Mouse (Mus musculus) brain, embryonic 14.5 days (tissue): ENCODE results near the gene Tet2.

ENCODE experiments used
- CTCF ChIP-seq: fragments of 200-500 bp; IDR thresholded peaks from 2 replicates; pipeline ENCODE4 v1.5.1; 2012; ENCODE audit warnings: inconsistent platforms, mild to moderate bottlenecking, moderate library complexity, borderline replicate concordance; ENCODE audit not compliant: insufficient read depth, insufficient read length; ENCODE audit errors: extremely low read depth
- POLR2A ChIP-seq: fragments of 200-500 bp; IDR thresholded peaks from 2 replicates; pipeline ENCODE4 v1.6.1; 2012; ENCODE audit warnings: mild to moderate bottlenecking, inconsistent platforms, borderline replicate concordance; ENCODE audit not compliant: poor library complexity, insufficient read depth, insufficient read length, severe bottlenecking; ENCODE audit errors: extremely low read depth

DNA sequence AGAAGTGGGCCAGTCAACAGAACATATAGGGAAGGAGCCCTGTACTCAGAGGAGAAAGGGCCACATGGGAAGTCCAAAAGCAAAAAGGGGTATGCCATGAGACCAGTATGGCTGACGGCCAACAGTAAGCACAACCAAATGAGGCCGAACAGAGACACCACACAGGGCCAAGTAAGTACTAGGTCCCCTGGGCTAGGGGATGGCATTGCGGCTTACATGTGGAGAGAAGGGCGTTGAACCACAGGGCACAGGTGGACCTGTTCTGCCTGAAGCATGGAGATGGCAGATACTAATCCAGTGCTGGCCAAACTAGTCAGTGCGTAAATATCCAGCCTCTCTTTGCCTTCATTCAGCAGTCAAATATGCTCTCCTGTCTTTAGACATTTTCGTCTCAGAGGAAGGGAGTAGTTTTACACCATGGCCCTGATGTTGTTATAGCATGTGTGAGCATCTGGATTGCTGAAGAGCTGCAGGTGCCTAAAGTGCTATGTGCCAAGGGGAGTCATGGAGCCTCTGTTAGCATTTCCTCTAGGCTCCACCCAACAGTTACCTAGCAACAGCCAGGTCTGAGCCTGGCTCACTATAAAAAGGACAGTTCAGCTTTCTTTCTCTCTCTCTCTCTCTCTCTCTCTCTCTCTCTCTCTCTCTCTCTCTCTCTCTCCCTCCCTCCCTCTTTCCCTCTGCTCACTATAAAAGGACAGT lies 14.6 kb upstream of the Tet2 start:
- TF ChIP-seq CTCF (no peak), POLR2A (no peak)
